Comparison of ENCODE assay signal across 8 mouse cellular contexts in the genomic region with DNA sequence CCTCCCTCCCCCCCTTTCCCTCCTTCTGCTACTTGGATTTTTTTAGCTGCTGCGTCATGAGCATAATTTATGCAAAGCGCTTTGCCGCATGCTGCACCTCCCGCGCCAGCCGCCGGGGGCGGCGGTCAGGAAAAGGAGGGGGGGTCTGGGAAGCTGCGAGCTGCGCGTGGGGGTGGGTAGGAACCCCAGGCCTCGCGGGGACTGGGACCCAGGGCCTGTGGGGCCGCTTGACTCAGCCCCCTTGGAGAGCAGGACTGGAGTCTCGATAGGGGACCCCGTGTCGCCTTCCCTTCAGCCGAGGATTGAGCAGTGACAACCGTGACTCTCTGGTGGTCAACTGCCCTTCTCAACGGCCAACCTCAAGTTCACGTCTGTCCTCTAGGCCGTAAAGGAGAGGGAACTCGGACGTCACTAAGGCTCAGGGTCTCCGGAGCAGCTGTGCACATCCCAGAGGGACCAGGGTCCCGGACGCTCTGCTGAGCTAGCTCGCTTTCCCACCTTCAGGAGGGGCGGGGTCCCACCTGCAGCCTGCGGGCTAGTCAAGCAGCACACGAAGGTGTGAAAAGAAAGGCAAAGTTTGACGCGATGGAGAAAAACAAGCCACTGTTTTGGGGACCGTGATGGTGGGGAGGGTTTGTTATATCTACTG. TPM values are rescaled to one million over a fixed set of nuclear protein-coding genes. Genes with fewer than 3 reads are reported as not detected.
DNase-seq lines count a peak whose midpoint lies in the region; ATAC-seq and TF ChIP-seq lines count a peak whose summit lies in the region.

No protein-coding gene starts in this region.

- no peak for TF ChIP-seq CTCF in embryonic fibroblast, embryonic 13.5 days (IDR thresholded peaks at IDR 0.05; ENCODE audit: borderline replicate concordance, insufficient read depth, low read length)
- TF ChIP-seq CTCF in liver, embryonic 14.5 days (IDR thresholded peaks at IDR 0.05; ENCODE audit: low read depth), result peak; percentile 41

- peak; percentile 38 for ATAC-seq in heart, embryonic 12.5 days (ENCODE audit: insufficient number of reproducible peaks, low FRiP score)
- ATAC-seq in kidney, embryonic 16.5 days (ENCODE audit: low FRiP score, low TSS enrichment), result peak; percentile 60
- ATAC-seq in liver, embryonic 14.5 days (ENCODE audit: insufficient read depth), result 0 out of 2 replicates have a peak, but pooled peaks have one; percentile 15
- ATAC-seq in stomach, embryonic 14.5 days (ENCODE audit: insufficient number of reproducible peaks, insufficient read depth, low FRiP score, low read depth), result peak; percentile 69

- no peak for TF ChIP-seq POLR2A in embryonic fibroblast, embryonic 13.5 days (IDR thresholded peaks at IDR 0.05; ENCODE audit: low read depth, low read length)

- H3K36me3 ChIP-seq in heart, embryonic 12.5 days, result no peaks in the 10 kb centered on the region
- H3K36me3 ChIP-seq in kidney, embryonic 16.5 days (ENCODE audit: insufficient read depth, low read length), result no peaks in the 10 kb centered on the region
- H3K36me3 ChIP-seq in liver, embryonic 14.5 days (replicated peaks; ENCODE audit: control insufficient read depth, insufficient read depth, low read depth), result no peaks in the 10 kb centered on the region
- no peaks in the 10 kb centered on the region for H3K36me3 ChIP-seq in stomach, embryonic 14.5 days (ENCODE audit: control insufficient read depth, insufficient read depth, low read length)

- no peak for TF ChIP-seq EP300 in liver, embryonic 14.5 days (IDR thresholded peaks at IDR 0.05; ENCODE audit: low read depth)

- no peaks in the 10 kb centered on the region for H3K4me1 ChIP-seq in embryonic fibroblast, embryonic 13.5 days (ENCODE audit: control insufficient read depth, insufficient read depth, low read length)
- H3K4me1 ChIP-seq in heart, embryonic 12.5 days (replicated peaks), result peaks cover 14% of the 10 kb centered on the region
- peaks cover 36% of the 10 kb centered on the region for H3K4me1 ChIP-seq in kidney, embryonic 16.5 days (ENCODE audit: insufficient read depth, low read length)
- peaks cover 0 to 8% of the 10 kb centered on the region in 2 experiments; a peak in 1 of 4 replicates for H3K4me1 ChIP-seq in liver, embryonic 14.5 days (replicated peaks; ENCODE audit: control insufficient read depth in 2 of 2, insufficient read depth in 2 of 2, low read length in 1 of 2)
- H3K4me1 ChIP-seq in stomach, embryonic 14.5 days (ENCODE audit: control insufficient read depth, insufficient read depth, low read length), result 0 out of 2 replicates have a peak, but pooled peaks cover 7% of the 10 kb centered on the region

- 1% methylated on average over 35 of the region's 35 CpGs for WGBS in heart, embryonic 12.5 days
- WGBS in kidney, embryonic 16.5 days, result 2% methylated on average over 23 of the region's 35 CpGs
- 1% methylated on average over 35 of the region's 35 CpGs for WGBS in liver, embryonic 14.5 days (ENCODE audit: insufficient replicate concordance)
- 2% methylated on average over 34 of the region's 35 CpGs for WGBS in stomach, embryonic 14.5 days

- H3K27ac ChIP-seq in embryonic fibroblast, embryonic 13.5 days (ENCODE audit: insufficient read depth, low read length), result no peak overlapping the region
- H3K27ac ChIP-seq in heart, embryonic 12.5 days (ENCODE audit: poor library complexity, severe bottlenecking), result no peak overlapping the region
- H3K27ac ChIP-seq in kidney, embryonic 16.5 days (ENCODE audit: low read length), result peak overlapping the region; percentile 81
- H3K27ac ChIP-seq in liver, embryonic 14.5 days, result no peak overlapping the region
- H3K27ac ChIP-seq in stomach, embryonic 14.5 days (ENCODE audit: low read length), result no peak overlapping the region

- peak overlapping the region; percentile 99 for H3K4me2 ChIP-seq in heart, embryonic 12.5 days
- H3K4me2 ChIP-seq in kidney, embryonic 16.5 days (replicated peaks; ENCODE audit: low read depth, low read length), result peak overlapping the region; percentile 89
- peak overlapping the region; percentile 72 for H3K4me2 ChIP-seq in liver, embryonic 14.5 days (ENCODE audit: low read depth)
- H3K4me2 ChIP-seq in stomach, embryonic 14.5 days (replicated peaks; ENCODE audit: low read depth, low read length), result peak overlapping the region; percentile 98

- H3K27me3 ChIP-seq in heart, embryonic 12.5 days (replicated peaks), result peaks cover 27% of the 10 kb centered on the region
- H3K27me3 ChIP-seq in kidney, embryonic 16.5 days (ENCODE audit: insufficient read depth, low read length), result 0 out of 2 replicates have a peak, but pooled peaks cover 4% of the 10 kb centered on the region
- peaks cover 41% of the 10 kb centered on the region for H3K27me3 ChIP-seq in liver, embryonic 14.5 days (ENCODE audit: control insufficient read depth, insufficient read depth, low read length)
- H3K27me3 ChIP-seq in stomach, embryonic 14.5 days (ENCODE audit: control insufficient read depth, insufficient read depth, low read length), result no peaks in the 10 kb centered on the region

- DNase-seq in 3T3-L1 (ENCODE audit: low read depth, low spot score), result peak; percentile 58
- peak; percentile 91 for DNase-seq in adrenal gland, postnatal 14 days
- no peak for DNase-seq in liver, embryonic 14.5 days (ENCODE audit: low read depth in 3 of 3, low spot score in 3 of 3)
- peak; percentile 79 for DNase-seq in neural tube, embryonic 10.5 days (ENCODE audit: extremely low spot score, low spot score)

- no peaks in the 10 kb centered on the region for H3K9me3 ChIP-seq in heart, embryonic 12.5 days (replicated peaks)
- no peaks in the 10 kb centered on the region for H3K9me3 ChIP-seq in kidney, embryonic 16.5 days (ENCODE audit: low read length)
- no peaks in the 10 kb centered on the region for H3K9me3 ChIP-seq in liver, embryonic 14.5 days (ENCODE audit: control insufficient read depth, low read length)
- H3K9me3 ChIP-seq in stomach, embryonic 14.5 days (ENCODE audit: control insufficient read depth, low read depth, low read length), result no peaks in the 10 kb centered on the region

- peak overlapping the region; percentile 46 for H3K4me3 ChIP-seq in embryonic fibroblast, embryonic 13.5 days (ENCODE audit: insufficient read depth, low read length)
- peak overlapping the region; percentile 67 for H3K4me3 ChIP-seq in heart, embryonic 12.5 days
- H3K4me3 ChIP-seq in kidney, embryonic 16.5 days (ENCODE audit: low read length), result peak overlapping the region; percentile 84
- H3K4me3 ChIP-seq in liver, embryonic 14.5 days (ENCODE audit: insufficient read depth in 1 of 2, low read depth in 2 of 2, low read length in 2 of 2), result peak overlapping the region; percentile 5 to 61; a peak in 2 of 4 replicates
- peak overlapping the region; percentile 74 for H3K4me3 ChIP-seq in stomach, embryonic 14.5 days (ENCODE audit: low read depth, low read length)

- peak overlapping the region; percentile 81 for H3K9ac ChIP-seq in heart, embryonic 12.5 days
- H3K9ac ChIP-seq in kidney, embryonic 16.5 days (replicated peaks; ENCODE audit: low read length), result peak overlapping the region; percentile 94
- no peak overlapping the region for H3K9ac ChIP-seq in liver, embryonic 14.5 days (replicated peaks)
- peak overlapping the region; percentile 69 for H3K9ac ChIP-seq in stomach, embryonic 14.5 days (replicated peaks; ENCODE audit: low read depth, low read length)

RNA-seq across cellular contexts. Expression of gene Pou6f1, which starts 0.4 kb away (rescaled TPM):
- total RNA-seq in adrenal gland, postnatal 14 days (2021), result 17.2 and 17.8 TPM in 2 replicates
- polyA plus RNA-seq in embryonic fibroblast, embryonic 13.5 days (2011; ENCODE audit: insufficient read length, low read depth, missing spikeins), result 12.8 and 16.9 TPM in 2 replicates
- 4.7 and 5.4 TPM in 2 replicates for polyA plus RNA-seq in heart, embryonic 12.5 days (2016; fragmentation: Nextera tagmentation; extraction: Ambion mirVana)
- polyA plus RNA-seq in kidney, embryonic 16.5 days (2015; fragmentation: Nextera tagmentation; extraction: Ambion mirVana), result 10.1 and 10.2 TPM in 2 replicates
- 0.46 and 0.77 TPM in 2 replicates for polyA plus RNA-seq in liver, embryonic 14.5 days (2012; rRNA removed)
- polyA plus RNA-seq in liver, embryonic 14.5 days (2014; fragmentation: Nextera tagmentation; extraction: Ambion mirVana), result 0.19 and 0.39 TPM in 2 replicates
- polyA plus RNA-seq in stomach, embryonic 14.5 days (2014; fragmentation: Nextera tagmentation; extraction: Ambion mirVana), result 9.3 and 9.6 TPM in 2 replicates

RNA-seq across cellular contexts. Expression of gene Dazap2, which starts 15.0 kb away (rescaled TPM):
- 208 and 209 TPM in 2 replicates for total RNA-seq in adrenal gland, postnatal 14 days (2021)
- 103 and 126 TPM in 2 replicates for polyA plus RNA-seq in embryonic fibroblast, embryonic 13.5 days (2011; ENCODE audit: insufficient read length, low read depth, missing spikeins)
- 193 and 200 TPM in 2 replicates for polyA plus RNA-seq in heart, embryonic 12.5 days (2016; fragmentation: Nextera tagmentation; extraction: Ambion mirVana)
- polyA plus RNA-seq in kidney, embryonic 16.5 days (2015; fragmentation: Nextera tagmentation; extraction: Ambion mirVana), result 262 and 290 TPM in 2 replicates
- 104 and 107 TPM in 2 replicates for polyA plus RNA-seq in liver, embryonic 14.5 days (2012; rRNA removed)
- polyA plus RNA-seq in liver, embryonic 14.5 days (2014; fragmentation: Nextera tagmentation; extraction: Ambion mirVana), result 178 and 182 TPM in 2 replicates
- 232 and 245 TPM in 2 replicates for polyA plus RNA-seq in stomach, embryonic 14.5 days (2014; fragmentation: Nextera tagmentation; extraction: Ambion mirVana)

RNA-seq across cellular contexts. Expression of gene Smagp, which starts 36.6 kb away (rescaled TPM):
- total RNA-seq in adrenal gland, postnatal 14 days (2021), result 45.7 and 50.1 TPM in 2 replicates
- polyA plus RNA-seq in embryonic fibroblast, embryonic 13.5 days (2011; ENCODE audit: insufficient read length, low read depth, missing spikeins), result not detected in 2 replicates
- polyA plus RNA-seq in heart, embryonic 12.5 days (2016; fragmentation: Nextera tagmentation; extraction: Ambion mirVana), result 15.0 and 18.0 TPM in 2 replicates
- polyA plus RNA-seq in kidney, embryonic 16.5 days (2015; fragmentation: Nextera tagmentation; extraction: Ambion mirVana), result 41.6 and 45.4 TPM in 2 replicates
- 7.3 TPM in 2 replicates for polyA plus RNA-seq in liver, embryonic 14.5 days (2012; rRNA removed)
- polyA plus RNA-seq in liver, embryonic 14.5 days (2014; fragmentation: Nextera tagmentation; extraction: Ambion mirVana), result 6.8 and 7.0 TPM in 2 replicates
- 33.3 and 36.8 TPM in 2 replicates for polyA plus RNA-seq in stomach, embryonic 14.5 days (2014; fragmentation: Nextera tagmentation; extraction: Ambion mirVana)

RNA-seq across cellular contexts. Expression of gene Tfcp2, which starts 48.4 kb away (rescaled TPM):
- total RNA-seq in adrenal gland, postnatal 14 days (2021), result 19.9 and 25.0 TPM in 2 replicates
- polyA plus RNA-seq in embryonic fibroblast, embryonic 13.5 days (2011; ENCODE audit: insufficient read length, low read depth, missing spikeins), result 15.6 and 20.3 TPM in 2 replicates
- polyA plus RNA-seq in heart, embryonic 12.5 days (2016; fragmentation: Nextera tagmentation; extraction: Ambion mirVana), result 23.7 and 24.5 TPM in 2 replicates
- 37.5 and 37.8 TPM in 2 replicates for polyA plus RNA-seq in kidney, embryonic 16.5 days (2015; fragmentation: Nextera tagmentation; extraction: Ambion mirVana)
- 2.1 and 2.6 TPM in 2 replicates for polyA plus RNA-seq in liver, embryonic 14.5 days (2012; rRNA removed)
- 2.5 and 2.6 TPM in 2 replicates for polyA plus RNA-seq in liver, embryonic 14.5 days (2014; fragmentation: Nextera tagmentation; extraction: Ambion mirVana)
- polyA plus RNA-seq in stomach, embryonic 14.5 days (2014; fragmentation: Nextera tagmentation; extraction: Ambion mirVana), result 26.5 and 30.1 TPM in 2 replicates

Comparison
In these comparisons a context has a peak if more than half of its experiments do, and no peak if none do; other contexts are left out.
1. DNase-seq: peak in 3T3-L1 (single experiment), adrenal gland, postnatal 14 days (single experiment) and neural tube, embryonic 10.5 days (single experiment); none in liver, embryonic 14.5 days (0 of 3).
2. H3K4me3 ChIP-seq: peak in every context shown above with its lines; median percentile 84 in kidney, embryonic 16.5 days; 74 in stomach, embryonic 14.5 days; 67 in heart, embryonic 12.5 days; 46 in embryonic fibroblast, embryonic 13.5 days; 33 in liver, embryonic 14.5 days.
3. ATAC-seq: peak in every context shown above with its lines; median percentile 69 in stomach, embryonic 14.5 days; 60 in kidney, embryonic 16.5 days; 38 in heart, embryonic 12.5 days; 15 in liver, embryonic 14.5 days.
4. Peak in every context shown above with its lines, with median percentiles within 50 percentile points of each other: H3K4me2 ChIP-seq.